Mouse (Mus musculus) G1E-ER4 (cell line): ENCODE data around the gene Gigyf1. TPM values are rescaled to one million over a fixed set of nuclear protein-coding genes. Genes with fewer than 3 reads are reported as not detected.
A peak's percentile ranks its signal among the peaks of the same experiment; 100 is the strongest.

Experiments
- GATA1 ChIP-seq: IDR thresholded peaks from one replicate; pipeline ENCODE4 v1.8.0; 2012; ENCODE audit warnings: low read length, inconsistent platforms
- polyA plus RNA-seq: library from polyadenylated mRNA; stranded (reverse); fragments of >175 nt; gene quantifications from 2 replicates; pipeline ENCODE4 v1.2.3, GENCODE M21; 2012

The Gigyf1 gene
- polyA plus RNA-seq, 1 experiment: 54.1 TPM

DNA sequence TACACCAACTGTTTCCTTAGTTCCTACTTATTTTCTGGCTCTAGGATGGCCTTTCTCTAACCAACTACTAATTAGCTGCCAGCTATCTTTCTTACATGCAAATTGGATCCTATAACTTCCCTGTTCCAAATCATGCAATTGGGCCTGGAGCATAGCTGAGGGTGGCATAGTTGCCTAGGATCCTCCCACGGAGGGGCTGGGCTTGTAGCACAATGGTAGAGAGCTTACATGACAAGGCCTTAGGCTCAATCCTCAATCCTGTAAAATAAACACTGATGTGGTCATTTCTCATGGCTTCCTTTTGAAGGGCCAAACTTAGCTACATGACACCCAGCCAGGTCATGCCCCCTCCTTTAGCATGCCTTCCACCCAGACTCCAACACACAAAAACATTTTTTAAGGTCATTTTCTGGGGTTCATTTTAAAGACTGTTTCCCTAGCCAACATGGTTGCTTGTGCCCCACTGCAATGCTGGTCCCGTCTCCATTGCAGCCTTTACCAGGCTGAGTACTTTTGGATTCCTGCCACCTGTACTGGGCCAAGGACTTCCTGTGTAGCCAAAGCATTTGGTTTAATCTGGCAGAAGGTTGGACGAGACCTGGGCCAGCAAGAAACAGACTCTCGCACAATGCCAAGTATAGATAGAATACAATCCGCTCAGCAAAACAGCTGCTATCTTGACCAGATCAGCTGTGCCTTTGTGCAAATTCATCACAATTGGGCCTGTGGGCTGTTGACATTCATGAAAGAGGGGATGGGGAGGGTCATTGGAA, 23.6 kb downstream of the Gigyf1 start:
- TF ChIP-seq GATA1: no peak

DNA sequence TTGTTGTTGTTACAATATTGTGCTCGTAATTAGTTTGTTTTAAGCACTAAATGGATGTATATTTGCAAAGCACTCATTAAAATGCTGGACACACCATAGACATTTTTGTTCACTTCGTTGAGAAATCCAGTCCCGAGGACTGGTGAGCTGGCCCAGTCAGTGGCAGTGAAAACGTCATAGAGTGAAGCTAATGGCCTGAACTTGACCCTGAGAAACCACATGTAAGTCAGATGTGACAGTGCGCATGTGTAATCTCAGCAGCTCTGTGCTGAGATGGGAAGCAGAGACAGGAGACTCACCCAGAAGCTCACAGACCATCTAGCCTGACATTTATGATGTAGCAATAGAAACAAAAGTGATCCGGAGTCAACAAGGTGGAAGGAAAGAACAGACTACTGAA, 26.6 kb downstream of the Gigyf1 start:
- no peak for TF ChIP-seq GATA1

DNA sequence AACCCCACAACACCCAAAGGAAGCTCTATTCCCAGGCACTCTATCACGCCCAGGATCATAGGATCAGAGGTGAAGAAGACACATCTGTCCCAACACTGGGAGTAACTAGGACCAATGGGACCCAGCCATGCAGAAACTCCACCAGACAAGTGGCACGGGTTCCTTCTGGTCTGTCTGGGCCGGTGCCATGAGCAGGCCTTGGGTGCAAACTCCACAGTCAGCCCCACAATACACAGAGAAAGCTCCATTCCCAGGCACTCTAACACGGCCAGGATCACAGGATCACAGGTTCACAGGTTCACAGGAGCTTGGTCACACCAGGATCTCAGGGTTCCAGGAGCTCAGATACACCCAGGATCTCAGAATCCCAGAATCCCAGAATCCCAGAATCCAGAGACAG, 27.2 kb downstream of the Gigyf1 start:
- TF ChIP-seq GATA1: no peak

DNA sequence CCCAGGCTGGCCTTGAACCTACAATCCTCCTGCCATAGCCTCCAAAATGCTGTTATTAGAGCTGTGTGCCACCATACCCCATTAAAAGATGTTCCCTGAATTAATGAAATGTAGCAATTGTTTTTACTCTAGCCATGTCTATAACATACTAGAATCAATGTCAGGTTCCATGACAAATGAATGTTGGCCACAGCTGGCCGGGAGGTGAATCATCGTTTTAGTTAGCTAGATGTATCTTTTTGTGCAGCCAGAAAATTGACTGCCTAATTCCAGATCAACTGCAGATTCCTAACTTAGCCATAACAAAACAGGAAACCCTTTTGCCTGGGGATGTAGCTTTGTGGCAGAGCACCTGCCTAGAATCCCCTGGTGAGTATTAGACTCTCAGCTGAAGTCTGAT, 31.5 kb downstream of the Gigyf1 start:
- no peak for TF ChIP-seq GATA1

DNA sequence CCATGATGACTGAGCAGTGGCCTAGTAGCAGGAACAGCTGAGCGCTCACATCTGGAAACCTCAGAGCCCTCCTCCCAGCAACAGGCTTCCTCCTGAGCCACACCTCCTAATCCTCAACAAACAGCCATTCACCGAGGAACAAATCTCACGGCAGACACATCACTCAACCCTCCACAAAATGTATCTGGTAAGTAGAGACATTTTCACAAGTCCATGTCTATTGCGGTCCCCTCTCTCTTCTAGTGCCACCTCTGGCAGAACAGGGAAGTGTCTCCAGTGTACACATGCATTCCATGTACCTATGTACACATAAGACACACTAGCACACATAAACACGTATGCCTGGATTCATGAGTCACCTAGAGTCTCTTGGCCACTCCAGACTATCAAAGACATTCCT, 32.8 kb downstream of the Gigyf1 start:
- no peak for TF ChIP-seq GATA1

- no peak for TF ChIP-seq GATA1
Observed at GRCm38 (mm10) chr5:137553000-137553399, 34.7 kb downstream of the Gigyf1 start.

DNA sequence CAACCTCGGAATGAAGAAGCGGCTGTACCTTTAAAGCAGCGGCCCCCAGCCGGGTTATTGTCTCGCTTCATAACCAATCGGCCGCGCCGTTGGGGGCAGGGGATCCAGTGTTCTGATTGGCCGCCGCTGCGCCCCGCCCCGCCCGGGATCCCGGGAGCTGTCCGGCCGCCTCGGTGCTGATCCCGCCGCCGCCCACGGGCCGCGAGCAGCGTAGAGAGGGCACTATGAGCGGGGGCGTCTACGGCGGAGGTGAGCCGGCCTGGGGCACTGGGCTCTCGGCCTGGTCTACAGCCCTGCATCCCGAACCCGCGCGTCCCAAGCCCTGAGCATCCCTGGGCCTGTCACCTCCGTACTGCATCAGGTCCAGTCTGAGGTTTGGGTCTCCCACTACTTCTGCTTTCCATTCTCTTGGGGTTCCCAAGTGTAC, 35.1 kb downstream of the Gigyf1 start, which contains the start of gene Actl6b:
TSS of gene Actl6b (plus strand) at position 107 of the 427 bp plus-strand sequence.
- no peak for TF ChIP-seq GATA1

GRCm38 (mm10) chr5:137553898-137554297, 35.5 kb downstream of the Gigyf1 start:
- TF ChIP-seq GATA1: no peak

DNA sequence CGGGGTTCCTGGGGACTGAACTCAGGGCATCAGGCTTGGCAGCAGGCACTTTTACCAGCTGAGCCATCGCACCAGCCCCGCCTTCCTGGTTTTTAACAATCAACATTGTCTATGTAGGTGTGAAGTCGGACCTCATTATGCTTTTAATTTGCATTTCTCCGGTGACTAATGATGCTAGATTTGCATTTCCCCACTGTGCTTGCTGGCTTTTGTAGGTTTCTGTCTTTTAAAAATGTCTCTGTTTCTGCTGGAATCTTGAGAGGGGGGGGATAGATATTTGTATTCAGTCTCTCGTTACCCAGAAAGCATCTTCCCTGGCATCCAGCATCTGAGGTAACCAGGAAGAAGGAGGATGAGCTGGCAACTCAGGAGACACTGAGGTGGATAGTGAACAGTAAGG, 43.2 kb downstream of the Gigyf1 start:
- TF ChIP-seq GATA1: no peak

GRCm38 (mm10) chr5:137562965-137563364, 44.6 kb downstream of the Gigyf1 start:
- no peak for TF ChIP-seq GATA1

GRCm38 (mm10) chr5:137565744-137566143, 47.4 kb downstream of the Gigyf1 start:
- TF ChIP-seq GATA1: no peak

- TF ChIP-seq GATA1: no peak
Observed at GRCm38 (mm10) chr5:137566416-137566815, 48.1 kb downstream of the Gigyf1 start.

- TF ChIP-seq GATA1: no peak
Observed at GRCm38 (mm10) chr5:137568223-137568798, 50.0 kb downstream of the Gigyf1 start.

DNA sequence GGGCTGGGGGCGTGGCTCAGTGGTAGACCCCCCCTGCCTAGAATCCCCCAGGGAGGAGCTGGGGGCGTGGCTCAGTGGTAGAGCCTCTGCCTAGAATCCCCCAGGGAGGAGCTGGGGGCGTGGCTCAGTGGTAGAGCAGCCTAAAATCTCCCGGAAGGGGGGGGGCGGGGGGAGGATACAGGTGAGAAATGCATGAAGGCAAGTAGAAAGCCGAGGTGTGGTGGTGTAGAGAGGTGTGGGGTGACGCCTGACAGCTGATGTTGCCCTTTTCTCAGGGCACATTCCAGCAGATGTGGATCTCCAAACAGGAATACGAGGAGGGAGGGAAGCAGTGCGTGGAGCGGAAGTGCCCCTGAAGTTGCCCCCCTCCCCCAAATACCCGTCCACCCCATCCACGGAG, 50.7 kb downstream of the Gigyf1 start:
- TF ChIP-seq GATA1: no peak

DNA sequence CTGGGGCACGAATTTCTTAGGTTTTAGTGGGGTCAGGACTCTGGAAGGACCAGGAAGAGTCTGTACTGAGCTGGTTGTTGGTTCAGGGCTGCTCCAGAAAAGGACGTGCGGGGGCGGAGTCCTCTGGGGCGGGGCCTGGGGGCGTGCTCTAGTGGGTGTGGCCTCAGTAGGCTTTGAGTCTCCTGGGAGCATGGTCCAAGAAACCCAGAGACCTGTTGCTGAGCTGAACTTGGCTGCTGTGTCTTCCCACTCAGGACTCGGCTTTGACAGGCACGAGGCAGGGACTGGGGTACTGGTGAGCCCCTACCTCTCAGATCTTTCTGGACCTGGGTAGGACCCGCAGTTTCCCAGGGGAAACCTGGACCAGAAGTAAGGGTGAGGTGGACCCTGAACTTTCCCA, 51.3 kb downstream of the Gigyf1 start, which contains the start of gene Tfr2:
TSS of gene Tfr2 (plus strand) at position 176 of the 400 bp plus-strand sequence.
- no peak for TF ChIP-seq GATA1

- TF ChIP-seq GATA1: peak; percentile 48
Observed at GRCm38 (mm10) chr5:137570181-137570580, 51.8 kb downstream of the Gigyf1 start.
